ENCODE assay signal across 8 mouse cellular contexts in genomic region chr12:100210973-100211372, GRCm38 (mm10). TPM values are rescaled to one million over a fixed set of nuclear protein-coding genes. Genes with fewer than 3 reads are reported as not detected.
DNase-seq lines count a peak whose midpoint lies in the region; ATAC-seq and TF ChIP-seq lines count a peak whose summit lies in the region.

No protein-coding gene starts in this region.

- TF ChIP-seq CTCF in gastrocnemius, adult 2 months (IDR thresholded peaks at IDR 0.05), result no peak
- TF ChIP-seq CTCF in testis, adult 2 months (IDR thresholded peaks at IDR 0.05; ENCODE audit: control insufficient read depth, insufficient read depth, insufficient replicate concordance, low read depth, low read length), result no peak
- TF ChIP-seq CTCF in thymus, adult 2 months (IDR thresholded peaks at IDR 0.05; ENCODE audit: borderline replicate concordance, control insufficient read depth, extremely low read depth, insufficient read depth, low read length, poor library complexity), result no peak

- no peak overlapping the region for H3K9ac ChIP-seq in limb, embryonic 14.5 days (ENCODE audit: low read depth, low read length, severe bottlenecking)

- intact Hi-C loops in gastrocnemius, adult 2 months (cut with DNase I), result no loop called here

- no peaks in the 10 kb centered on the region for H3K27me3 ChIP-seq in testis, adult 2 months (ENCODE audit: control insufficient read depth, insufficient read depth, low read length)
- H3K27me3 ChIP-seq in limb, embryonic 14.5 days (ENCODE audit: control insufficient read depth, insufficient read depth, low read length), result no peaks in the 10 kb centered on the region
- H3K27me3 ChIP-seq in myocyte (ENCODE audit: control insufficient read depth, insufficient read depth, insufficient read length), result no peaks in the 10 kb centered on the region
- H3K27me3 ChIP-seq in thymus, adult 2 months (ENCODE audit: control insufficient read depth, insufficient read depth, low read length), result no peaks in the 10 kb centered on the region

- ATAC-seq in limb, embryonic 14.5 days (ENCODE audit: low FRiP score, low read depth), result no peak; the same call in 1 of the 2 replicates

- H3K79me2 ChIP-seq in myocyte (ENCODE audit: control insufficient read depth, insufficient read depth), result no peaks in the 10 kb centered on the region

- 0 out of 2 replicates have a peak, but pooled peaks cover 8% of the 10 kb centered on the region for H3K9me3 ChIP-seq in limb, embryonic 14.5 days (ENCODE audit: control insufficient read depth, low read length)

- H3K4me3 ChIP-seq in gastrocnemius, adult 2 months, result no peak overlapping the region
- H3K4me3 ChIP-seq in testis, adult 2 months (ENCODE audit: control insufficient read depth, low read depth, low read length), result no peak overlapping the region
- no peak overlapping the region for H3K4me3 ChIP-seq in limb, embryonic 14.5 days (replicated peaks; ENCODE audit: low read length)
- H3K4me3 ChIP-seq in myocyte, result no peak overlapping the region
- no peak overlapping the region for H3K4me3 ChIP-seq in thymus, adult 2 months (ENCODE audit: control insufficient read depth, insufficient read depth, low read length)

- 33% methylated on average over 5 of the region's 5 CpGs for WGBS in limb, embryonic 14.5 days
- WGBS in thymus, adult 2 months, result 8% methylated on average over 5 of the region's 5 CpGs

- no peak overlapping the region for H3ac ChIP-seq in myocyte (ENCODE audit: control insufficient read depth, insufficient read length)

- no peak for TF ChIP-seq POLR2A in testis, adult 2 months (IDR thresholded peaks at IDR 0.05; ENCODE audit: control insufficient read depth, low read depth, low read length)
- no peak for TF ChIP-seq POLR2A in limb, embryonic 14.5 days (IDR thresholded peaks at IDR 0.05; ENCODE audit: borderline replicate concordance, extremely low read depth, insufficient read depth, insufficient read length)
- TF ChIP-seq POLR2A in myocyte (IDR thresholded peaks at IDR 0.05; ENCODE audit: insufficient read length, low read depth), result no peak
- TF ChIP-seq POLR2A in thymus, adult 2 months (IDR thresholded peaks at IDR 0.05; ENCODE audit: control insufficient read depth, extremely low read depth, insufficient read depth, low read length, poor library complexity), result no peak

- no peaks in the 10 kb centered on the region for H3K4me1 ChIP-seq in testis, adult 2 months (ENCODE audit: control insufficient read depth, insufficient read depth, low read length)
- H3K4me1 ChIP-seq in limb, embryonic 14.5 days (ENCODE audit: control insufficient read depth, insufficient read depth, low read length), result peaks cover 14% of the 10 kb centered on the region
- 0 out of 2 replicates have a peak, but pooled peaks cover 2% of the 10 kb centered on the region for H3K4me1 ChIP-seq in thymus, adult 2 months (replicated peaks; ENCODE audit: control insufficient read depth, insufficient read depth, low read length)

- DNase-seq in gastrocnemius, adult 2 months, result peak; percentile 38
- no peak for DNase-seq in gastrocnemius, postnatal 4 days (ENCODE audit: low spot score in 2 of 2)
- no peak for DNase-seq in testis, postnatal 10 days (ENCODE audit: low spot score)
- DNase-seq in limb, embryonic 14.5 days (ENCODE audit: low spot score), result peak; percentile 58
- DNase-seq in thymus, adult 2 months, result no peak
- DNase-seq in layer of hippocampus, postnatal 10 days (ENCODE audit: low spot score in 2 of 2), result no peak

- H3K36me3 ChIP-seq in testis, adult 2 months (ENCODE audit: control insufficient read depth, insufficient read depth, low read length), result peaks cover 1% of the 10 kb centered on the region
- peaks cover 40% of the 10 kb centered on the region for H3K36me3 ChIP-seq in limb, embryonic 14.5 days (ENCODE audit: control insufficient read depth, insufficient read depth, low read length)
- peaks cover 34% of the 10 kb centered on the region for H3K36me3 ChIP-seq in myocyte (ENCODE audit: control insufficient read depth, insufficient read depth)
- peaks cover 33% of the 10 kb centered on the region for H3K36me3 ChIP-seq in thymus, adult 2 months (ENCODE audit: control insufficient read depth, insufficient read depth, low read length)

- H3K4me2 ChIP-seq in limb, embryonic 14.5 days (replicated peaks; ENCODE audit: low read depth, low read length, severe bottlenecking), result no peak overlapping the region
- peak overlapping the region; percentile 46 for H3K4me2 ChIP-seq in myocyte (ENCODE audit: low read depth)

- H3K27ac ChIP-seq in gastrocnemius, adult 2 months, result peak overlapping the region; percentile 49; the same call in 1 of the 2 replicates
- peak overlapping the region; percentile 18; the same call in 1 of the 2 replicates for H3K27ac ChIP-seq in testis, adult 2 months (ENCODE audit: control insufficient read depth, insufficient read depth, low read depth, low read length)
- H3K27ac ChIP-seq in limb, embryonic 14.5 days (replicated peaks; ENCODE audit: low read depth, low read length), result peak overlapping the region; percentile 4; the same call in 1 of the 2 replicates
- H3K27ac ChIP-seq in thymus, adult 2 months (ENCODE audit: control insufficient read depth, insufficient read depth, low read length), result no peak overlapping the region

TF ChIP-seq in myocyte, 11 proteins besides CTCF, POLR2A, EP300 and RAD21:
- TF ChIP-seq E2F4 (IDR thresholded peaks at IDR 0.05; ENCODE audit: insufficient read depth) (no peak), POLR2AphosphoS2 (IDR thresholded peaks at IDR 0.05; ENCODE audit: insufficient read length, low read depth) (peak; percentile 65)
TF ChIP-seq in myocyte: peak in this region for 1.

RNA-seq across cellular contexts. Expression of gene Calm1, which starts 11.7 kb away (rescaled TPM):
- 100 to 1,000 TPM; 513 to 579 TPM for total RNA-seq in gastrocnemius, adult 2 months (2021)
- 100 to 1,000 TPM; 311 to 332 TPM for total RNA-seq in gastrocnemius, postnatal 4 days (2021)
- 331 and 365 TPM in 2 replicates for polyA plus RNA-seq in testis, adult 2 months (2012; rRNA removed)
- 306 and 318 TPM in 2 replicates for polyA plus RNA-seq in limb, embryonic 14.5 days (2012; rRNA removed)
- polyA plus RNA-seq in limb, embryonic 14.5 days (2014; fragmentation: Nextera tagmentation; extraction: Ambion mirVana), result 1,221 and 1,299 TPM in 2 replicates
- polyA plus RNA-seq in myocyte (2012; fragmentation: generic; extraction: Trizol), result 385 TPM
- 511 and 554 TPM in 2 replicates for polyA plus RNA-seq in thymus, adult 2 months (2012; rRNA removed)
- 1,000 to 10,000 TPM; 1,868 to 2,057 TPM for total RNA-seq in layer of hippocampus, postnatal 10 days (2021)

RNA-seq across cellular contexts. Expression of gene Nrde2, which starts 51.5 kb away (rescaled TPM):
- total RNA-seq in gastrocnemius, adult 2 months (2021), result 1 to 10 TPM; 7.8 to 9.1 TPM
- 10 to 100 TPM; 12.6 to 13.0 TPM for total RNA-seq in gastrocnemius, postnatal 4 days (2021)
- 7.0 and 8.1 TPM in 2 replicates for polyA plus RNA-seq in testis, adult 2 months (2012; rRNA removed)
- polyA plus RNA-seq in limb, embryonic 14.5 days (2012; rRNA removed), result 12.3 and 13.0 TPM in 2 replicates
- 12.4 and 14.0 TPM in 2 replicates for polyA plus RNA-seq in limb, embryonic 14.5 days (2014; fragmentation: Nextera tagmentation; extraction: Ambion mirVana)
- polyA plus RNA-seq in myocyte (2012; fragmentation: generic; extraction: Trizol), result 9.3 TPM
- 19.0 and 23.0 TPM in 2 replicates for polyA plus RNA-seq in thymus, adult 2 months (2012; rRNA removed)
- total RNA-seq in layer of hippocampus, postnatal 10 days (2021), result 10 to 100 TPM; 17.1 to 19.0 TPM

Comparison
In these comparisons a context has a peak if more than half of its experiments do, and no peak if none do; other contexts are left out.
1. DNase-seq: peak in gastrocnemius, adult 2 months (single experiment) and limb, embryonic 14.5 days (single experiment); none in gastrocnemius, postnatal 4 days (0 of 2), testis, postnatal 10 days (single experiment), thymus, adult 2 months (single experiment) and layer of hippocampus, postnatal 10 days (0 of 2).